Mouse (Mus musculus): Measurements from ENCODE around the gene Kctd14. TPM values are rescaled to one million over a fixed set of nuclear protein-coding genes. Genes with fewer than 3 reads are reported as not detected.
"Not testable (repeated sequence)": the region's sequence is repeated elsewhere in the genome, so short reads cannot be mapped to it uniquely, and the experiment has no call there.

The Kctd14 gene
- 3.5 and 5.1 TPM in 2 replicates for polyA plus RNA-seq (2015; fragmentation: Nextera tagmentation; extraction: Ambion mirVana)

DNA sequence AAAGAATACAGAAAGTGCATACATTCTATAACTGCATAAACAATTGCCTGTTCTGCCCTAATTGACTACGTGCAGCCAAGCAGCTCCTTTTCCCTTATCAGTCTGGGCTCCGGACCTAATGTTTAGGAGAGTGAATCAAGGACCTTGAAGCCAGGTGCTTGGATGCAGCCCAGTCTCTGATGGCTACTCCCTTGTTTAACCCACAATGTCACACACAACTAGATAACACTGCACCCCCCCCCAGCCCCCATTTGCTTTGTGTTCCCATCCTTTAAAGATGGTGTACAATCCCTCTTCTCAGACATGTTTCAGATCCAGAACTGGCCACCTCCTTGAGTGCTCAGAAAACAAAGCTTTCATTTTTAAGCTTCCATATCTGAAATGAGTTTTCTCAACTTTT, at the start of gene Kctd14:
TSS of gene Kctd14 (plus strand) at position 301 of the 400 bp plus-strand sequence.
- not testable (repeated sequence) for H3K9me3 ChIP-seq (replicated peaks); H3K4me3 ChIP-seq (replicated peaks); H3K27me3 ChIP-seq; H3K9ac ChIP-seq; H3K4me2 ChIP-seq (replicated peaks); ATAC-seq (ENCODE audit: insufficient number of reproducible peaks, low FRiP score, low TSS enrichment, low read depth); H3K36me3 ChIP-seq; H3K27ac ChIP-seq (replicated peaks)
- 90% methylated on average over 2 of the region's 2 CpGs for WGBS
- peaks cover 26% of the 10 kb centered on the region for H3K4me1 ChIP-seq

DNA sequence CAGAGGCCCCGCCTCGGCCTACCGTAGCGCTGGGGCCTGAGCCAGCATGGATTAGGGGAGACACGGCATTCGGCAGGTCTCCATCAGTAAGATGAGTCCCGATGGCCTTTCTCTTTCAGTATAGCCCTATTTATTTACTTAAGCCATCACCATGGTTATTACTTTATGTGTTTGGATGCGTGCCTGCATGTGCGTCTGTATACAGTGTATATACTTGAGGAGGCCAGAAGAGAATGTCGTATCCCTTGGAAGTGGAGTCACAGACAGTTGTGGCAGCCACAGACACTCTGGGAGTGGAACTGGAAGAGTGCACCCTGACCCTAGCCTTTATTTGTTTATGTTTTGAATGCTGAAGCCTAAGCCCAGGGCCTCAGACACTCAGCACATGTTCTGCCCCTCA, 44.0 kb upstream of the Kctd14 start:
- no peaks in the 10 kb centered on the region for H3K27me3 ChIP-seq
- no peak overlapping the region for H3K9ac ChIP-seq
- H3K27ac ChIP-seq (replicated peaks) = no peak overlapping the region
- no peak overlapping the region for H3K4me3 ChIP-seq (replicated peaks)
- no peak for ATAC-seq (ENCODE audit: insufficient number of reproducible peaks, low FRiP score, low TSS enrichment, low read depth)
- H3K4me1 ChIP-seq = no peaks in the 10 kb centered on the region; the same call in 1 of the 2 replicates
- peaks cover 56% of the 10 kb centered on the region for H3K36me3 ChIP-seq
- H3K9me3 ChIP-seq (replicated peaks) = no peaks in the 10 kb centered on the region
- H3K4me2 ChIP-seq (replicated peaks) = no peak overlapping the region
- 79% methylated on average over 10 of the region's 10 CpGs for WGBS

DNA sequence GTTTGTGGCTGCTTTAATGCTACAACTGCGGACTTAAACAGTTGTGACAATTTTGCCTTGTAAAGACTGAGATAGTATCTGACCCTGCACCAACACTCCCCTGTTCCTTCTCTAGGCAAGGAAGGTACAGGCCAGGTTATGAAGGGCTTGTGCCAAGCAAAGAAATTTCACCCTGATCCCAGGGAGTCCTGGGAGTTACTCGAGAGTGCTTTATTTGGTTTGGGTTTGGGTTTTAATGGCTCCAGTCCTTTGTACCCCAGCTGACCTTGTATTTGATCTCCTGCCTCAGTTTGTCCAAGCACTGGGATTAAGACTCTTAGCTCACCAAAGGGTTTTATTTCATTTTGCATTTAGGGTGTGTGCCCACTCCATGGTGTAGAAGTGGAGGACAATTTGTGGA, 40.0 kb upstream of the Kctd14 start:
- no peaks in the 10 kb centered on the region for H3K9me3 ChIP-seq (replicated peaks)
- H3K4me3 ChIP-seq (replicated peaks) = no peak overlapping the region
- H3K4me1 ChIP-seq = no peaks in the 10 kb centered on the region
- no peak overlapping the region for H3K4me2 ChIP-seq (replicated peaks)
- H3K27me3 ChIP-seq = no peaks in the 10 kb centered on the region
- no peak for ATAC-seq (ENCODE audit: insufficient number of reproducible peaks, low FRiP score, low TSS enrichment, low read depth)
- H3K9ac ChIP-seq = no peak overlapping the region
- peaks cover 52% of the 10 kb centered on the region for H3K36me3 ChIP-seq
- no peak overlapping the region for H3K27ac ChIP-seq (replicated peaks)
- 75% methylated on average over 2 of the region's 2 CpGs for WGBS

DNA sequence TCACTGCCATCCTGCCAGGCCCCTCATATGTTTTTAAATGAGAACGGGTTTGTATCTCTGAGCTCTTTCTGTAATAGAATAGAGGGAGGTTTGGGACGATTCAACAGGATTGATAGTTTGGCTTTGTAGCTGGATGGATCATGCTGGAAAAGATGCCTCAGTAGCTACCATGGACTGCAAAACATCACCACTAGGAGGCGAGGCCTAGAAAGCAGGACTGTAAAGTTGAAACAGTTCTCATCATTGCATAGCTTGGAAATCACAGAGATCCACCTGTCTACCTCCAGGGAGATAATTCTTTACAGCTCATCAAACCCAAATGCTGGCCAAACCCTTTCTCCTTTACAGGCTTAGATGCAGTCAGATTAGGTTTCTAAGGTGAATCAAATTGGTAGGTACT, 39.5 kb upstream of the Kctd14 start:
- Histone ChIP-seq H3K4me3 (replicated peaks) (no peak overlapping the region), H3K27me3 (no peaks in the 10 kb centered on the region), H3K4me1 (no peaks in the 10 kb centered on the region), H3K36me3 (peaks cover 52% of the 10 kb centered on the region), H3K9ac (no peak overlapping the region), H3K4me2 (replicated peaks) (no peak overlapping the region), H3K27ac (replicated peaks) (no peak overlapping the region), H3K9me3 (replicated peaks) (no peaks in the 10 kb centered on the region)
- 79% methylated on average over 3 of the region's 3 CpGs for WGBS
- no peak for ATAC-seq (ENCODE audit: insufficient number of reproducible peaks, low FRiP score, low TSS enrichment, low read depth)

DNA sequence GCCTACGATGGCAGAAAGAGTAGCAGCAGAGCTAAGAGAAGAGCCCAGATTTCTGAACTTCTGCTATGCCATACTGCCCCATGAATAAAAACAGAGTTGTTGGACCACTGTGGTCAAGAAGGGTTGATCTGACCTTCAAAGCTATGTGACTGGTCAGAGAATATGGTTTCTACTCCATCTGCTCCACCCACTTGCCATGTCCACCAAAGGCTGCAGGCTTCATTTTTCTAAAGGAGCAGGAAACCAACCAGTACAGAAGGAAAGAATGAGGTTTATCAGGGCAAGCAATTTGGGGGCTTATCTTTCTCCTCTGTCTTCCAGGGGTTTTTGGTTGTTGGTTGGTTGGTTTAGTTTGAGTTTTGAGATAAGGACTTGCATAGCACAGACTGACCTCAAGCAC, 37.1 kb upstream of the Kctd14 start:
- H3K9ac ChIP-seq = no peak overlapping the region
- 93% methylated on average over 1 of the region's 1 CpGs for WGBS
- no peaks in the 10 kb centered on the region for H3K4me1 ChIP-seq
- ATAC-seq (ENCODE audit: insufficient number of reproducible peaks, low FRiP score, low TSS enrichment, low read depth) = no peak
- no peak overlapping the region for H3K27ac ChIP-seq (replicated peaks)
- H3K36me3 ChIP-seq = peaks cover 32% of the 10 kb centered on the region
- H3K27me3 ChIP-seq = no peaks in the 10 kb centered on the region
- no peaks in the 10 kb centered on the region for H3K9me3 ChIP-seq (replicated peaks)
- no peak overlapping the region for H3K4me3 ChIP-seq (replicated peaks)
- no peak overlapping the region for H3K4me2 ChIP-seq (replicated peaks)

DNA sequence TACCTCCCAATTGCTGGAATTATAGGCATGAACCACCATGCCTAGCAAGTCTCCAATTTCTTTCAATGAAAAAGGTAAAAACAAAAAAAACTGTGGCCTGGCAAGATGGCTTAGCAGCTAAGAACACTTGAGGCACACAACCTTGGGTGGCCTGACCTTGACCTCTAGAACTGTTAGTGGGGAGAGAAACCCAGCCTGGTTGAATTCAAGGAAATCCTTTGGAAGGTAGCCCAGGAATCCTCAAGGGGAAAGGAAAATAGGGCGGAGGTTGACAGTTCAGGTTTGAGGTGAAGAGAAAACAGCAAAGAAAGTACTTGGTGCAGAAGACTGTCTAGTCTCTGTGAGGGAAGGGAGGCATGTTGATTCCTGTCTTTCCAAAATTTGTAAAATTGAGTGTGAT, 36.7 kb upstream of the Kctd14 start:
- WGBS = 72% methylated on average over 1 of the region's 1 CpGs
- no peaks in the 10 kb centered on the region for H3K27me3 ChIP-seq
- no peak overlapping the region for H3K4me3 ChIP-seq (replicated peaks)
- no peak overlapping the region for H3K4me2 ChIP-seq (replicated peaks)
- no peak for ATAC-seq (ENCODE audit: insufficient number of reproducible peaks, low FRiP score, low TSS enrichment, low read depth)
- no peak overlapping the region for H3K9ac ChIP-seq
- H3K9me3 ChIP-seq (replicated peaks) = no peaks in the 10 kb centered on the region
- H3K27ac ChIP-seq (replicated peaks) = no peak overlapping the region
- no peaks in the 10 kb centered on the region for H3K4me1 ChIP-seq
- H3K36me3 ChIP-seq = peaks cover 28% of the 10 kb centered on the region

DNA sequence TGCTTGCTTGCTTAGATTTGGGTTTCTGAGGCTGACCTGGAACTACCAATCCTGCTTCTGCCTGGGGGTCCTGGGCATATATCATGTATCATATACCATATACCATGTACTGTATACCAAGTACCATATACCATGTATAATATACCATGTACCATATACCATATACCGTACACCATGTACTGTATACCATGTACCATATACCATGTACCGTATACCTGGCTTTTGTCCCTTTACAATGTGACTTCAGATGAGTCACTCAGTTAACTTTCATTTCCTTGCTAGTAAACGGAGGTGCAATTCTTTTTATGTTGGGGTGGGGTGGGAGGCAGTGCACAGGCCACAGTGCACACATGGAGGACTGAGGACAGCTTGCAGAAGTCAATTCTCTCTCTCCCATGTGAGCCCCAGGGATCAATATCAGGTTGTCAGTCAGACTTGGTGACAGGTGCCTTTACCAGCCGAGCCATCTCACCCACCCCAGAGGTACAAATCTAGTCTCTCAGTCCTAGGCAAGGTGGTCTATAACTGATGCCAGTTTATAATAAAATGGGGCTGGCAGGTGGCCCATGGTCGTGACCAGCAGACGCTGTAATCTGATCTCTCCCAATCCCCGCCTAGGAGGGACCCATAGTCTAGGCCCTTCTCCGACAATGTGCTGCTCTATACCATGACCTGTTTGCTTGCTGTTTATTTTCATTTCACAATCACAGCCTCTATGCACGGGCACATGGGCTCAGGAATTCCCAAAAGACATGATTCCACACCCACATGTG, 36.0 kb upstream of the Kctd14 start:
- Histone ChIP-seq H3K9me3 (replicated peaks) (no peaks in the 10 kb centered on the region), H3K27ac (replicated peaks) (no peak overlapping the region), H3K4me1 (no peaks in the 10 kb centered on the region), H3K9ac (no peak overlapping the region), H3K27me3 (no peaks in the 10 kb centered on the region), H3K4me2 (replicated peaks) (no peak overlapping the region), H3K4me3 (replicated peaks) (no peak overlapping the region), H3K36me3 (peaks cover 21% of the 10 kb centered on the region)
- WGBS = 44% methylated on average over 9 of the region's 9 CpGs
- ATAC-seq (ENCODE audit: insufficient number of reproducible peaks, low FRiP score, low TSS enrichment, low read depth) = no peak

DNA sequence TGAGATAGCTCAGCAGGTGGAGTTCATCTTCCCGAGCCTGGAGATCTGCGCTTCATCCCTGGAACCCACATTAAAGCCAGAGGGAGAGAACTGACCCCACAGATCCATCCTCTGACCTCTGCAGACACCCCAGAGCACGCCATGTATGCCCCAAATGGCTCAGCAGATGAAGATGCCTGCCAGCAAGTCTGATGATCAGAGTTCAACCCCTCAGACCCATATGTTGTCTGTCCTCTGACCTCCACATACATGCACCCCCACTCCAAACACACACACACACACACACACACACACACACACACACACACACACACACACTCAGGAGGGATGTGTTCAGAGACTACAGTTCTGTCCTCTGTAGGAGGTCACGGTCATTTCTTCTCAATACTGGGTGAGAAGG, 34.6 kb upstream of the Kctd14 start:
- Histone ChIP-seq H3K9ac (no peak overlapping the region), H3K4me3 (replicated peaks) (no peak overlapping the region), H3K27me3 (no peaks in the 10 kb centered on the region), H3K27ac (replicated peaks) (no peak overlapping the region), H3K9me3 (replicated peaks) (no peaks in the 10 kb centered on the region), H3K4me1 (no peaks in the 10 kb centered on the region), H3K4me2 (replicated peaks) (no peak overlapping the region), H3K36me3 (peaks cover 7% of the 10 kb centered on the region)
- no peak for ATAC-seq (ENCODE audit: insufficient number of reproducible peaks, low FRiP score, low TSS enrichment, low read depth)
- WGBS = 89% methylated on average over 4 of the region's 4 CpGs

DNA sequence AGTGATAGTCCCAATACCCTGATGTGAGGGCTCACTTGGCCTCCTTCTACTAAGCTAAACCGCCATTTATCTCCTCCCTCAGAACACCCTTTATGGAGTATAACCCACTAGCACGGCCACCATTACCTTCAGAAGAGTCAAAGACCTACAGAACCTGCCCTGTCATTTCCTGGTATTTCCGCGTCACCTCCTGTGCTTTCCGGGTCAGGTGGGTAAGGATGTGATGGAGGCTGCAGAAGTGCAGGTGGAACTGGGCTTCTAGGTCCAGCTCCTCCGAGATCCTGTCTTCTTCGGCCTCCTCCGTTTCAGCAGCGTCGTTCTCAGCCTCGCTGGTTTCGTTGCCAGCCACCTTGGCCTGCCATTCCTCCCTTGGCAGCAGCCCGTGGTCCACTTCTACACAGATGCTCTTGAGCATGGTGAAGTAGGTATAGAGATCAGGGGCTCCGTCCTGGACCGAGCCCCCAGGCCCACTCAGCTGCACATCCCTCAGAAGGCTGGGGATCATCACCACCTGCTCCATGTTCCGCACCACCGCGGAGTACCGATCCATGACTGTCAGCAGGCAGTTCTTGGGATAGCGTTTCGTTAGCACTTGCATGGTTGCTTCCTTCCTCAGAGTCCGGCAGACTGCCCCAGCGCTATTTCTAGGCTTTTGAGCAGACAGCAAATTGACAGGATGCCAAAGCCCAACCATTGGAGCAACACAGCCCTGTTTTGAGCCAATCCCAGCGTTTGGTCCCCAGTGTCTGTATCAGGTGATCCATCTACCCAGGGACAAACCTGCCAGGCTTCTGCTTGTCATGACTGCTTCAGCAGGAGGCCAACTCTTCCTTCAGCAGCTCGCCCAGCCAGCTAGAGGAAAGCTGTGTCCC, 34.0 kb upstream of the Kctd14 start, which contains the start of gene Thrsp:
TSS of gene Thrsp (minus strand) at position 825 of the 872 bp plus-strand sequence.
- H3K4me2 ChIP-seq (replicated peaks) = no peak within 1 kb of the TSS
- no peak within 1 kb of the TSS for H3K4me3 ChIP-seq (replicated peaks)
- H3K36me3 ChIP-seq = peaks cover 5% of the 10 kb centered on the region; the same call in 1 of the 2 replicates
- no peak within 1 kb of the TSS for H3K9ac ChIP-seq
- no peaks in the 10 kb centered on the region for H3K27me3 ChIP-seq
- H3K4me1 ChIP-seq = no peaks in the 10 kb centered on the region
- WGBS = 75% methylated on average over 25 of the region's 25 CpGs
- H3K9me3 ChIP-seq (replicated peaks) = no peaks in the 10 kb centered on the region
- H3K27ac ChIP-seq (replicated peaks) = no peak within 1 kb of the TSS
- no peak for ATAC-seq (ENCODE audit: insufficient number of reproducible peaks, low FRiP score, low TSS enrichment, low read depth)

DNA sequence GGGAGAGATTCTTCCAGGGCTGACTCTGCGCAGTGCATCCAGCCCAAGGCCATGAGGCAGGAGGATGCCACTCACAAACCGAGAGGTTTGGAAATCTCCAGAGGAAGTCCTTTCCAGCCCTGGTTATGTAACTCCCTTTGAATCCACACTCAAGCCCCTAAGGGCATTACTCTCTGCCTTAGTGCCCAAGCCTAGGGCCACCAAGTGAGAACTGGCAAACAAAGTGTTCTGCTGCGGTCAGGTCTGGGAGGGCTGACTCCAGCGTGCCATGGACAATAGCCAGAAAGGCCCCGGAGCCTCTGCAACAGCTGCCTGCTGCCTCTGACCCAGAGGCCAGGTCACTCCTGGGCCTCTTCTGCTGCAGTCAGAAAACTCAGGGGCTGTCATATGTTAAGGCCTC, 32.4 kb upstream of the Kctd14 start:
- Histone ChIP-seq H3K9me3 (replicated peaks) (no peaks in the 10 kb centered on the region), H3K4me2 (replicated peaks) (no peak overlapping the region), H3K27ac (replicated peaks) (no peak overlapping the region), H3K9ac (no peak overlapping the region), H3K36me3 (no peaks in the 10 kb centered on the region), H3K4me3 (replicated peaks) (no peak overlapping the region), H3K4me1 (no peaks in the 10 kb centered on the region), H3K27me3 (no peaks in the 10 kb centered on the region)
- WGBS = 62% methylated on average over 5 of the region's 5 CpGs
- no peak for ATAC-seq (ENCODE audit: insufficient number of reproducible peaks, low FRiP score, low TSS enrichment, low read depth)

DNA sequence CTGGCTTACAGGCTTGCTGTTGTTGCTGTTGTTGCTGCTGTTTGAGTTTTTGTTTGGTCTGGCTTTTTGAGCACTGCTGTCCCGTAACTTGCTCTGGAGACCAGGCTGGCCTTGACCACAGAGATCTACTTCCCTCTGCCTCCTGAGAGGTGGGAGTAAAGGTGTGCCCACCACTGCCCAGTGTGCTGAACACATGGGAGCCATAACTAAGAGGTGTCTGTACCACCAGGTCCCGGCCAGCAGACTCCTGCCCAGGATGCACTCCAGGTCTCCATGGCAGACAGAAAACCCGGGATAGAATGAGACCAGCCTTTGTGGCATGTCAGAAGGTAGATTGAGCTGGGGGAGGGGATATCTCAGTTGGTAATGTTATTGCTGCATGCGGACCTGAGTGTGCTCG, 32.0 kb upstream of the Kctd14 start:
- Histone ChIP-seq H3K4me3 (replicated peaks) (no peak overlapping the region), H3K27ac (replicated peaks) (no peak overlapping the region), H3K9ac (no peak overlapping the region), H3K4me1 (no peaks in the 10 kb centered on the region), H3K4me2 (replicated peaks) (no peak overlapping the region), H3K9me3 (replicated peaks) (no peaks in the 10 kb centered on the region), H3K27me3 (no peaks in the 10 kb centered on the region), H3K36me3 (no peaks in the 10 kb centered on the region)
- no peak for ATAC-seq (ENCODE audit: insufficient number of reproducible peaks, low FRiP score, low TSS enrichment, low read depth)
- WGBS = 86% methylated on average over 5 of the region's 5 CpGs
